Mouse (Mus musculus): Measurements from ENCODE around the gene Vmn1r160. TPM values are rescaled to one million over a fixed set of nuclear protein-coding genes. Genes with fewer than 3 reads are reported as not detected.
"Not testable (repeated sequence)": the region's sequence is repeated elsewhere in the genome, so short reads cannot be mapped to it uniquely, and the experiment has no call there.

Vmn1r160 gene
- not detected in 2 replicates for total RNA-seq (2015; ENCODE audit: low replicate concordance)
- not detected in 2 replicates for total RNA-seq (2017; ENCODE audit: low replicate concordance)

DNA sequence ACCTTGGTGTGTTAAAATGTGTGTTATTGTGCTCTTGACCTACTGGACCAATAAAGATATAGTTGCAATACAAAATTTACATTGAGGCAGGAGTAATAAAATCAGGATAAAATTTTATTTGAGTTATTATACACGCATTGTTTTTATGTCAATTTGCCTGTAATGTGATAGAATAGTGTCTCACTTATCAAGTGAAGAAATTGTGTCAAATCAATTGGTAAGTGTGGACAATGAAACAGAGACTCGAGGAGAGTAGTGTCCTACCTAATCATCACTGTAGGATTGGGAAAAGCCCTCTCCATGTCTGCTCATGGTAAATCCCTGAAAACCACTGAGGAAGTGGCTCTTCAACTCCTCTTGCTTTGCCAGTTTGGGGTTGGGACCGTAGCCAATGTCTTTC, at the start of gene Vmn1r160:
TSS of gene Vmn1r160 (plus strand) at position 301 of the 400 bp plus-strand sequence.
- not testable (repeated sequence) for ATAC-seq (replicated peaks; ENCODE audit: low FRiP score, poor library complexity, severe bottlenecking)

- not testable (repeated sequence) for ATAC-seq (replicated peaks; ENCODE audit: low FRiP score, poor library complexity, severe bottlenecking)
These were observed 27.5 kb upstream of the Vmn1r160 start, which contains the start of gene Vmn1r159 for GRCm38 (mm10) chr7:22843505-22843904. TSS of gene Vmn1r159 (minus strand) at chr7:22843605.

Other genes starting within 250 kb of the Vmn1r160 start
- not detected in 2 replicates for gene Vmn1r155, start 213.2 kb upstream of the Vmn1r160 start, total RNA-seq (2015; ENCODE audit: low replicate concordance)
- not detected in 2 replicates for gene Vmn1r155, start 213.2 kb upstream of the Vmn1r160 start, total RNA-seq (2017; ENCODE audit: low replicate concordance)
- gene Gm8693, start 178.9 kb upstream of the Vmn1r160 start, total RNA-seq (2015; ENCODE audit: low replicate concordance): not detected in 2 replicates
- gene Gm8693, start 178.9 kb upstream of the Vmn1r160 start, total RNA-seq (2017; ENCODE audit: low replicate concordance): not detected in 2 replicates
- not detected in 2 replicates for gene Gm4567, start 151.5 kb upstream of the Vmn1r160 start, total RNA-seq (2015; ENCODE audit: low replicate concordance)
- not detected in 2 replicates for gene Gm4567, start 151.5 kb upstream of the Vmn1r160 start, total RNA-seq (2017; ENCODE audit: low replicate concordance)
- not detected in 2 replicates for gene Vmn1r157, start 109.5 kb upstream of the Vmn1r160 start, total RNA-seq (2015; ENCODE audit: low replicate concordance)
- gene Vmn1r157, start 109.5 kb upstream of the Vmn1r160 start, total RNA-seq (2017; ENCODE audit: low replicate concordance): not detected in 2 replicates
- gene Vmn1r158, start 80.4 kb upstream of the Vmn1r160 start, total RNA-seq (2015; ENCODE audit: low replicate concordance): not detected in 2 replicates
- gene Vmn1r158, start 80.4 kb upstream of the Vmn1r160 start, total RNA-seq (2017; ENCODE audit: low replicate concordance): not detected in 2 replicates
- not detected in 2 replicates for gene Vmn1r159, start 27.6 kb upstream of the Vmn1r160 start, total RNA-seq (2015; ENCODE audit: low replicate concordance)
- gene Vmn1r159, start 27.6 kb upstream of the Vmn1r160 start, total RNA-seq (2017; ENCODE audit: low replicate concordance): not detected in 2 replicates
- not detected in 2 replicates for gene Gm4214, start 113.4 kb downstream of the Vmn1r160 start, total RNA-seq (2015; ENCODE audit: low replicate concordance)
- gene Gm4214, start 113.4 kb downstream of the Vmn1r160 start, total RNA-seq (2017; ENCODE audit: low replicate concordance): not detected in 2 replicates
- gene Gm4216, start 148.7 kb downstream of the Vmn1r160 start, total RNA-seq (2015; ENCODE audit: low replicate concordance): not detected in 2 replicates
- not detected in 2 replicates for gene Gm4216, start 148.7 kb downstream of the Vmn1r160 start, total RNA-seq (2017; ENCODE audit: low replicate concordance)
- gene Vmn1r163, start 184.3 kb downstream of the Vmn1r160 start, total RNA-seq (2015; ENCODE audit: low replicate concordance): not detected in 2 replicates
- not detected in 2 replicates for gene Vmn1r163, start 184.3 kb downstream of the Vmn1r160 start, total RNA-seq (2017; ENCODE audit: low replicate concordance)
- gene Gm8720, start 196.2 kb downstream of the Vmn1r160 start, total RNA-seq (2015; ENCODE audit: low replicate concordance): not detected in 2 replicates
- not detected in 2 replicates for gene Gm8720, start 196.2 kb downstream of the Vmn1r160 start, total RNA-seq (2017; ENCODE audit: low replicate concordance)

Measured in erythroid progenitor cell, adult 5-6 weeks (primary cell).